Mouse (Mus musculus) neural tube, embryonic 13.5 days (tissue): Measurements from ENCODE around the gene Mgst3. TPM values are rescaled to one million over a fixed set of nuclear protein-coding genes. Genes with fewer than 3 reads are reported as not detected.
A peak's percentile ranks its signal among the peaks of the same experiment; 100 is the strongest.
"Not testable (repeated sequence)": the region's sequence is repeated elsewhere in the genome, so short reads cannot be mapped to it uniquely, and the experiment has no call there.

Experiments used
- ATAC-seq: fragments of 200-750 bp; cut with Nextera tagmentation; 2 replicates; pipeline ENCODE4 v1.8.0; 2017; ENCODE audit warnings: low read depth, mild to moderate bottlenecking, moderate TSS enrichment, moderate library complexity
- H3K27ac ChIP-seq: fragments of 300-500 bp; sonication (generic); replicated peaks from 2 replicates; pipeline ENCODE4 v1.5.1; 2015; ENCODE audit warnings: moderate library complexity, mild to moderate bottlenecking, inconsistent platforms
- H3K27me3 ChIP-seq: fragments of 300-500 bp; sonication (generic); 2 replicates; pipeline ENCODE4 v1.6.1; 2015; ENCODE audit warnings: mild to moderate bottlenecking, inconsistent platforms
- H3K36me3 ChIP-seq: fragments of 300-500 bp; sonication (generic); 2 replicates; pipeline ENCODE4 v1.6.1; 2015; ENCODE audit warnings: mild to moderate bottlenecking, inconsistent platforms
- H3K4me1 ChIP-seq: fragments of 300-500 bp; sonication (generic); replicated peaks from 2 replicates; pipeline ENCODE4 v1.6.1; 2015; ENCODE audit warnings: inconsistent platforms
- H3K4me2 ChIP-seq: fragments of 300-500 bp; sonication (generic); 2 replicates; pipeline ENCODE4 v1.6.1; 2015; ENCODE audit warnings: inconsistent platforms, mild to moderate bottlenecking, moderate library complexity
- H3K4me3 ChIP-seq: fragments of 300-500 bp; sonication (generic); 2 replicates; pipeline ENCODE4 v1.5.1; 2015; ENCODE audit warnings: mild to moderate bottlenecking, inconsistent platforms
- H3K9ac ChIP-seq: fragments of 300-500 bp; sonication (generic); 2 replicates; pipeline ENCODE4 v1.6.1; 2015; ENCODE audit warnings: moderate library complexity, mild to moderate bottlenecking, inconsistent platforms
- H3K9me3 ChIP-seq: fragments of 300-500 bp; sonication (generic); 2 replicates; pipeline ENCODE4 v1.6.1; 2016; ENCODE audit warnings: inconsistent platforms
- WGBS: fragments of 180-500 bp; shearing (Covaris S2); methylation state at CpG from one replicate; pipeline ENCODE4 v1.1.7; 2015; 5-methylcytosine and 5-hydroxymethylcytosine counted together
- polyA plus RNA-seq: library from polyadenylated mRNA; unstranded; fragments of >200 nt; fragmentation: Nextera tagmentation; extraction: Ambion mirVana; gene quantifications from 2 replicates; pipeline ENCODE4 v1.2.1, GENCODE M21; 2015

The Mgst3 gene
- polyA plus RNA-seq, 1 experiment from 2014 or later, result 133 TPM

GRCm38 (mm10) chr1:167350597-167351415, 42.8 kb downstream of the Mgst3 start:
- H3K27ac ChIP-seq, result 0 out of 2 replicates have a peak overlapping the region, but pooled peaks have one; percentile 74
- peaks cover 16% of the 10 kb centered on the region; the same call in 1 of the 2 replicates for H3K36me3 ChIP-seq
- H3K9ac ChIP-seq, result peak overlapping the region; percentile 72
- peak overlapping the region; percentile 70 for H3K4me2 ChIP-seq
- no peaks in the 10 kb centered on the region for H3K9me3 ChIP-seq
- no peak for ATAC-seq
- no peaks in the 10 kb centered on the region for H3K27me3 ChIP-seq
- H3K4me3 ChIP-seq, result peak overlapping the region; percentile 55
- peaks cover 12% of the 10 kb centered on the region for H3K4me1 ChIP-seq
- 36% methylated on average over 13 of the region's 13 CpGs for WGBS

DNA sequence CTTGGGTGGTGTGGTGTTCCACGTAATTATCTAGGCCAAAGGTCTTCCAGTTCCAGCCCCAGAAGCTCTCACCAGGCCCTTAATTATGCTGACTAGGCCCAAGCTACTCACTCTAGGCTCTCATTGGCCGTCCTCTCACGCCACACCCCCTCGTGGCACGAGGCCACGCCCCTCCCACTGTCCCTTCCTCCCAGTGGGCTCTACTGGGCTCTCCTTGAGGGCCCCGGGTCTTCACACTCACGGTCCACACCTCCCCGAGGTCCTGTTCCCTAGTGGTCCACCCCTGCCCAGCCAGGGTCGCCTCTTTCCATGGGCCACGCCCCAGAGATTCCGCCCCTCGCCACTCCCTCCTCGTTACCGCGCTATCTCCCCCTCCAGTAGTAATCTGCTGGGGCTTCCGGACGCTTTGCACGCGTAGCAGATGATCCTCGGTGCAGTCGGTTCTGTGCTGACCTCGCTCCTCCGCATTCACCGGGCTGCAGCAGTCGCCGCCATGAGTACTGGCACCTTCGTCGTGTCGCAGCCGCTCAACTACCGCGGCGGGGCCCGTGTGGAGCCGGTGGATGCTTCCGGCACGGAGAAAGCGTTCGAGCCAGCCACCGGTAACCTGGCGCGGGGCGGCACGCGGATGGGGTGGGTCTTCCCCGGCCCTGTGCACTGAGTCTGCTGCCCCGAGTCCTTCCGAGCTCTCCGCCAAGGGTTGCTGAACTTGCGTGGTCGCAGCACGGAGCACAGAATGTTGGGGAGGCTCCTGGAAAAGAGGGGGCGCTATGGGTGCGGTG, 43.6 kb downstream of the Mgst3 start, which contains the start of gene Aldh9a1:
Gene Aldh9a1 (plus strand): TSS at position 177 of the 782 bp plus-strand sequence.
- peak within 1 kb of the TSS; percentile 74 for H3K27ac ChIP-seq

GRCm38 (mm10) chr1:167349206-167349605, 44.4 kb downstream of the Mgst3 start:
- not testable (repeated sequence) for H3K27ac ChIP-seq, H3K4me2 ChIP-seq, ATAC-seq, H3K4me3 ChIP-seq, H3K9me3 ChIP-seq, H3K27me3 ChIP-seq, H3K9ac ChIP-seq, H3K36me3 ChIP-seq
- peaks cover 12% of the 10 kb centered on the region for H3K4me1 ChIP-seq
- 63% methylated on average over 3 of the region's 3 CpGs for WGBS

More for the DNA sequence above, 43.6 kb downstream of the Mgst3 start, which contains the start of gene Aldh9a1:
- Histone ChIP-seq H3K9me3 (no peaks in the 10 kb centered on the region), H3K4me1 (peaks cover 12% of the 10 kb centered on the region), H3K27me3 (no peaks in the 10 kb centered on the region), H3K36me3 (peaks cover 8% of the 10 kb centered on the region; the same call in 1 of the 2 replicates), H3K9ac (peak within 1 kb of the TSS; percentile 72), H3K4me2 (peak within 1 kb of the TSS; percentile 70), H3K4me3 (peak within 1 kb of the TSS; percentile 55)
- whole genome bisulfite sequencing, result under 1% methylated on average over 55 of the region's 55 CpGs
- ATAC-seq, result peak; percentile 98

DNA sequence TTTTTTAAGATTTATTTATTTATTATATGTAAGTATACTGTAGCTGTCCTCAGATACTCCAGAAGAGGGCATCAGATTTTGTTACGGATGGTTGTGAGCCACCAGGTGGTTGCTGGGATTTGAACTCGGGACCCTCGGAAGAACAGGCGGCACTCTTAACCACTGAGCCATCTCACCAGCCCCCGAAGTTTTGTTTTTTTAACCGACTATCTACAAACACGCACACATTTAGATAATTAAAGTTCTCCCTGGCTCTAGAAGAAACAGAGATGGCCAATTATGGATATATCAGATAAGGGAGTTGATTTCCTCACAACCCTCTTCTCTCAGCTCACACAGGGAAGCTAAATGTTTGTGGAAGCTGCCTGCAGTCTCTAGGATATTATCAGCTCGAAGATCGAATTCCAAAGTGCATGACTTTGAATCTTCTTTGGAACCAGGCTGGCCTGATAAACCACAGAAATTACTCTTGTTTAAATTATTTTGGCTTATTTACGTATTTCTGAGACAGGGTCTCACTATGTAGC, 47.6 kb downstream of the Mgst3 start:
- H3K9me3 ChIP-seq, H3K27ac ChIP-seq, H3K4me2 ChIP-seq, H3K9ac ChIP-seq, H3K36me3 ChIP-seq, ATAC-seq, H3K27me3 ChIP-seq, H3K4me3 ChIP-seq: not testable (repeated sequence)
- peaks cover 10% of the 10 kb centered on the region for H3K4me1 ChIP-seq
- WGBS, result 93% methylated on average over 10 of the region's 10 CpGs

- Histone ChIP-seq H3K4me1 (0 out of 2 replicates have a peak, but pooled peaks cover 3% of the 10 kb centered on the region), H3K27me3 (peaks cover 9% of the 10 kb centered on the region), H3K4me3 (no peak overlapping the region), H3K4me2 (no peak overlapping the region), H3K36me3 (no peaks in the 10 kb centered on the region), H3K27ac (no peak overlapping the region), H3K9ac (no peak overlapping the region), H3K9me3 (no peaks in the 10 kb centered on the region)
- WGBS, result 86% methylated on average over 10 of the region's 10 CpGs
- no peak for ATAC-seq
These were observed 50.8 kb downstream of the Mgst3 start for GRCm38 (mm10) chr1:167342831-167343230.

DNA sequence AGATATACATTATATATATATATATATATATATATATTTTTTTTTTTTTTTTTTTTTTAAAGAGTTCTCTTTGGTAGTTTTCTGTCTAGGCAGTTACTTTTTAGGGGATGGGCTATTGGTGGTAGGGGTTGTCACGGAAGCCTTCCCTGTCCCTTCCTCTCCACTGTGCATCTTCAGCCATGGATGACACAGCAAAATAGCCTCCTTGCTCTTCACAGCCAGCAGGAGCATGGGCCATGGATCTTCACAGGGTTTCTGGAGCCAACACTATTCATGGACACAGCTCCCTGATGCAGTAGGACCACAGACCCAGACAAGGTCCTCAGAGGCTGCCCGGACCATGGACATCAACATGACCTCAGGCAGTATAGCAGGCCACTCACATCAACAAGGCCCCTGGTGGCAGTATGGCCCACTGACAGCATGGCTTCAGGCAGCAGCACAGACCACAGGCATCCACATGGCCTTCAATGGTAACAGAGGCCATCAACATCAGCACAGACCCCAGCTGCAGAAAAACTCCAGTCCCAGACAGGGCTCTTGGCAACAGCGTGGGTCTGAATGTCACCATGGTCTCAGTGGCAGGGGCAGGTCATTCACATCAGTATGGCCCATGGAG, 52.6 kb downstream of the Mgst3 start:
- H3K4me2 ChIP-seq, result no peak overlapping the region
- no peak overlapping the region for H3K9ac ChIP-seq
- no peak overlapping the region for H3K4me3 ChIP-seq
- ATAC-seq, result no peak
- H3K9me3 ChIP-seq, result no peaks in the 10 kb centered on the region
- no peaks in the 10 kb centered on the region for H3K36me3 ChIP-seq
- H3K27ac ChIP-seq, result no peak overlapping the region
- H3K27me3 ChIP-seq, result peaks cover 9% of the 10 kb centered on the region
- 88% methylated on average over 3 of the region's 3 CpGs for WGBS
- H3K4me1 ChIP-seq, result 0 out of 2 replicates have a peak, but pooled peaks cover 3% of the 10 kb centered on the region

- H3K9ac ChIP-seq, result peak overlapping the region; percentile 63
- H3K4me2 ChIP-seq, result peak overlapping the region; percentile 74
- no peaks in the 10 kb centered on the region for H3K36me3 ChIP-seq
- H3K27me3 ChIP-seq, result peaks cover 9% of the 10 kb centered on the region
- peak; percentile 44; the same call in 1 of the 2 replicates for ATAC-seq
- H3K27ac ChIP-seq, result no peak overlapping the region
- 0 out of 2 replicates have a peak, but pooled peaks cover 3% of the 10 kb centered on the region for H3K4me1 ChIP-seq
- H3K4me3 ChIP-seq, result peak overlapping the region; percentile 44
- 1% methylated on average over 47 of the region's 47 CpGs for WGBS
- no peaks in the 10 kb centered on the region for H3K9me3 ChIP-seq
These were observed 53.4 kb downstream of the Mgst3 start for GRCm38 (mm10) chr1:167340111-167340787.

DNA sequence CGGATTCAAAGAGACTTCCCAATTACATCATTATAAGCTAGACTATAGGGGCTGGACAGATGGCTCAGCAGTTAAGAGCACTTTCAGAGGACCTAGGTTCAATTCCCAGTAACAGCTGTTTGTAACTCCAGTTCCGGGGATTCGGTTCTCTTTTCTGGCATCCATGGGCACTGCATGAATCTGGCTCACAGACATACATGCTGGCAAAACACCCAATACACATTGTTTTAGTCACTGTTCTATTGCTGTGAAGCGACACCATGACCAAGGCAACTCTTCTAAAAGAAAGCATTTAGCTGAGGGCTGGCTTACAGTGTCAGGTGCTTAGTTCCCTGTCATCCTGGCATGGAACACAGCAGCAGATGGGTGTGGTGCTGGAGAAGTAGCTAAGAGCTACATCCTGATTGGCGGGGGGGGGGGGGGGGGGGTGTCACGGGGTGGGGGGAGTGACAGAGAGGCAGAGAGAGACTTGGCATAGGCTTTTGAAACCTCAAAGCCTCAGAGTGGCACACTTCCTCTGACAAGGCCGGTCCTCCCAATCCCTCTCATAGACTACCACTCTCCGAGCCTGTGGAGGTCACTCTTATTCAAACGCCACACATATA, 54.4 kb downstream of the Mgst3 start:
- H3K9me3 ChIP-seq, result no peaks in the 10 kb centered on the region
- H3K9ac ChIP-seq, result no peak overlapping the region
- peaks cover 9% of the 10 kb centered on the region for H3K27me3 ChIP-seq
- no peak overlapping the region for H3K27ac ChIP-seq
- 0 out of 2 replicates have a peak, but pooled peaks cover 3% of the 10 kb centered on the region for H3K36me3 ChIP-seq
- ATAC-seq, result no peak
- 75% methylated on average over 7 of the region's 9 CpGs for WGBS
- 0 out of 2 replicates have a peak, but pooled peaks cover 3% of the 10 kb centered on the region for H3K4me1 ChIP-seq
- no peak overlapping the region for H3K4me2 ChIP-seq
- H3K4me3 ChIP-seq, result no peak overlapping the region

DNA sequence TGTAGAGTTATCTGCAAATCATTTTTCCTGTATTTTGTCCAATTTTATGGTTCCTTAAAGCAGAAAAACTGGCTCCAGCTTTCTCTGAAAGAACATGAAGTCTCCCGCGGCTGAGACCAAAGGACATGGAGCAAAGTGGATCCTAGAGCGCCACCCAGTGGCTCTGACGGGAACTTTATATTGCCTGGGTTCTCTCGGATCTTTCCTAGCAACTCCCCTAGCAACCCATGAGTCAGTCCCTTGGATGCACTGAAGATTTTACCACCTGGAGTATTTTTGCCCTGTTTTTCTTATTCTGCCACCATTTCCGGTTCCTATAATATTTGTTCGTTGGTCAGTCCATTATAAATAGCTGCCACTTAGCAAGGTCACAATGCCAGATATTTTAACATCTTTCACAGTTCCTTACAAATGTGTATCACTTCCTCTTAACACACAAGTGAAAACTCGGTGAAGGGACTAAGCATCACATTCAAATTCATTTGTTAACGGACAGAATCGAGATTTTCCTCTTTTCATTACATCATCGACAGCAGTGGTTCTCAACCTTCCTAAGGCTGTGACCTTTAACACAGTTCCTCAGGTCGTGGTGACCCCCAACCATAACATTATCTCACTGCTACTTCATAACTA, 56.1 kb downstream of the Mgst3 start:
- Histone ChIP-seq H3K27me3 (peaks cover 9% of the 10 kb centered on the region), H3K9ac (no peak overlapping the region), H3K36me3 (peaks cover 17% of the 10 kb centered on the region), H3K4me2 (no peak overlapping the region), H3K4me1 (0 out of 2 replicates have a peak, but pooled peaks cover 3% of the 10 kb centered on the region), H3K4me3 (no peak overlapping the region), H3K9me3 (no peaks in the 10 kb centered on the region), H3K27ac (no peak overlapping the region)
- peak; percentile 57 for ATAC-seq
- WGBS, result 23% methylated on average over 12 of the region's 12 CpGs

- peaks cover 6% of the 10 kb centered on the region for H3K27me3 ChIP-seq
- peaks cover 27% of the 10 kb centered on the region for H3K36me3 ChIP-seq
- H3K9me3 ChIP-seq, result no peaks in the 10 kb centered on the region
- H3K4me1 ChIP-seq, result 0 out of 2 replicates have a peak, but pooled peaks cover 3% of the 10 kb centered on the region
- H3K27ac ChIP-seq, result no peak overlapping the region
- no peak overlapping the region for H3K9ac ChIP-seq
- 90% methylated on average over 3 of the region's 3 CpGs for WGBS
- ATAC-seq, result no peak
- H3K4me2 ChIP-seq, result no peak overlapping the region
- H3K4me3 ChIP-seq, result no peak overlapping the region
These were observed 57.2 kb downstream of the Mgst3 start for GRCm38 (mm10) chr1:167336398-167336797.
